In the genomic region with DNA sequence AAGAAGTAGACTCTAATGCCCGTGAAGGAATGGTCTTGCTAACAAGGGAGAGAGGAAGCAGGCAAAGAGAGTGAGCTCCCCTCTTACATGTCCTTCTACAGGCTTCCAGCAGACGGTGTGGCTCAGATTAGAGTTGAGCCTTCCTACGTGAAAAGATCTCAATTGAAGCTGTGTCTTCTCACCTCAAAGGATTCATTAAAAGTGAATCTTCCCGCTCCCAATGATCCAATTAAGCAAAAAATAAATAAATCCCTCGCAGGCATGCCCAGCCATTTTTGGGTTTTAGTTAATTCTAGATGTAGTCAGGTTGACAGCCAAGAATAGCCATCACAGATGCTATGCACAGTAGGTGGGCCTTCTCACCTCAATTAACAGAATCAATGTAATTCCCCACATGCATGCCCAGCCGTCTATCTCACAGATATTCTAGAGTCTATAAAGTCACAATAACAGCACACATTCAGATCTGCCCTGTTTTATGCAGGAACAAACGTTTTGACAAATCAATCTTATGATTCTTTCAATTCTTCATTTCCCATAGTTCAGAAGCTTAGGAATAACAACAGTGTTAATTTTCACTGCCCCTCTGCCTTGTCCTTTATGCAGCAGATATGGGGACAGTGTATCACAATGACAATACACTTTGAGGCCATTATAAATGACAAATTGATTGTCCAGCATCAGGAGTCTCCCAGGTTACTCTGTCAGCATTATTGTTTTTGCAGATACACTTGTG, we compare ENCODE assay signal across 15 mouse cellular contexts.
DNase-seq lines count a peak whose midpoint lies in the region; ATAC-seq lines count a peak whose summit lies in the region.
"Had no signal": no experiment of that assay in that cellular context is flagged by ENCODE, and none has a peak within 500 bp of the region (broad histone marks: within the 10 kb centered on the region; RNA-seq: fewer than 3 reads in every experiment).

No protein-coding gene starts in this region.

- H3K27me3 ChIP-seq in forebrain, embryonic 14.5 days (replicated peaks; ENCODE audit: control insufficient read depth, insufficient read depth, low read length) = no peaks in the 10 kb centered on the region
- H3K27me3 ChIP-seq in midbrain, embryonic 13.5 days = no peaks in the 10 kb centered on the region
- H3K27me3 ChIP-seq: embryonic facial prominence, embryonic 12.5 days had no signal

- no peaks in the 10 kb centered on the region for H3K36me3 ChIP-seq in forebrain, embryonic 14.5 days (ENCODE audit: control insufficient read depth, insufficient read depth, low read length)
- no peaks in the 10 kb centered on the region for H3K36me3 ChIP-seq in midbrain, embryonic 13.5 days
- H3K36me3 ChIP-seq: embryonic facial prominence, embryonic 12.5 days had no signal

- peak; percentile 92 for ATAC-seq in cerebellum, adult (ENCODE audit: insufficient number of reproducible peaks, low FRiP score, low TSS enrichment)
- ATAC-seq in forebrain, embryonic 14.5 days = peak; percentile 76
- peak; percentile 66 for ATAC-seq in midbrain, embryonic 13.5 days
- ATAC-seq: Patski had no signal

- H3K4me2 ChIP-seq in forebrain, embryonic 14.5 days (ENCODE audit: low read length) = no peak overlapping the region
- no peak overlapping the region for H3K4me2 ChIP-seq in midbrain, embryonic 13.5 days (replicated peaks)
- H3K4me2 ChIP-seq: embryonic facial prominence, embryonic 12.5 days had no signal

- H3K27ac ChIP-seq in forebrain, embryonic 14.5 days (ENCODE audit: low read depth, low read length) = peak overlapping the region; percentile 70
- peak overlapping the region; percentile 4; the same call in 1 of the 2 replicates for H3K27ac ChIP-seq in midbrain, embryonic 13.5 days
- H3K27ac ChIP-seq: embryonic facial prominence, embryonic 12.5 days; layer of hippocampus, adult 2 months; liver, embryonic 14.5 days; macrophage had no signal

- DNase-seq in cerebellum, adult 18-20 months = peak; percentile 81 to 87
- DNase-seq in forebrain, embryonic 14.5 days (ENCODE audit: low spot score) = peak; percentile 78
- DNase-seq in kidney, postnatal 4 days = no peak
- DNase-seq in kidney, postnatal 14 days = no peak
- DNase-seq in natural killer cell, adult 2 months (ENCODE audit: low spot score in 2 of 2) = no peak
- DNase-seq: heart, postnatal 10 days; kidney, adult 18-20 months; right cerebral cortex, adult 18-20 months had no signal

- no peaks in the 10 kb centered on the region for H3K9me3 ChIP-seq in forebrain, embryonic 14.5 days (replicated peaks; ENCODE audit: control insufficient read depth, low read length)
- no peaks in the 10 kb centered on the region for H3K9me3 ChIP-seq in midbrain, embryonic 13.5 days
- H3K9me3 ChIP-seq: embryonic facial prominence, embryonic 12.5 days had no signal

- 16% methylated on average over 7 of the region's 7 CpGs for WGBS in forebrain, embryonic 14.5 days
- 35% methylated on average over 7 of the region's 7 CpGs for WGBS in midbrain, embryonic 13.5 days

- H3K9ac ChIP-seq in forebrain, embryonic 14.5 days (ENCODE audit: low read length) = no peak overlapping the region
- no peak overlapping the region for H3K9ac ChIP-seq in midbrain, embryonic 13.5 days (replicated peaks)
- H3K9ac ChIP-seq: embryonic facial prominence, embryonic 12.5 days; liver, embryonic 14.5 days had no signal

- peaks cover 14% of the 10 kb centered on the region for H3K4me1 ChIP-seq in forebrain, embryonic 14.5 days (ENCODE audit: control insufficient read depth, insufficient read depth, low read length)
- peaks cover 26% of the 10 kb centered on the region for H3K4me1 ChIP-seq in midbrain, embryonic 13.5 days (replicated peaks)
- H3K4me1 ChIP-seq: embryonic facial prominence, embryonic 12.5 days had no signal

- H3K4me3 ChIP-seq in forebrain, embryonic 14.5 days (ENCODE audit: low read depth, low read length) = no peak overlapping the region
- H3K4me3 ChIP-seq in midbrain, embryonic 13.5 days (replicated peaks) = no peak overlapping the region
- H3K4me3 ChIP-seq: embryonic facial prominence, embryonic 12.5 days; layer of hippocampus, adult 2 months had no signal

Comparison
In these comparisons a context has a peak if more than half of its experiments do, and no peak if none do; other contexts are left out.
1. DNase-seq: peak in cerebellum, adult 18-20 months (2 of 2) and forebrain, embryonic 14.5 days (single experiment); none in kidney, postnatal 4 days (0 of 2), kidney, postnatal 14 days (single experiment) and natural killer cell, adult 2 months (0 of 2).
2. Peak in every context shown above with its lines, with median percentiles within 50 percentile points of each other: ATAC-seq.